Mouse (Mus musculus) neural tube, embryonic 10.5 days (tissue): Measurements from ENCODE around the gene Spty2d1.
A peak's percentile ranks its signal among the peaks of the same experiment; 100 is the strongest.

ENCODE experiments used
- DNase-seq: peaks from one replicate; pipeline ENCODE4 v3.0.0-alpha.2; 2017; ENCODE audit warnings: low spot score; ENCODE audit errors: extremely low spot score

Spty2d1 gene

DNA sequence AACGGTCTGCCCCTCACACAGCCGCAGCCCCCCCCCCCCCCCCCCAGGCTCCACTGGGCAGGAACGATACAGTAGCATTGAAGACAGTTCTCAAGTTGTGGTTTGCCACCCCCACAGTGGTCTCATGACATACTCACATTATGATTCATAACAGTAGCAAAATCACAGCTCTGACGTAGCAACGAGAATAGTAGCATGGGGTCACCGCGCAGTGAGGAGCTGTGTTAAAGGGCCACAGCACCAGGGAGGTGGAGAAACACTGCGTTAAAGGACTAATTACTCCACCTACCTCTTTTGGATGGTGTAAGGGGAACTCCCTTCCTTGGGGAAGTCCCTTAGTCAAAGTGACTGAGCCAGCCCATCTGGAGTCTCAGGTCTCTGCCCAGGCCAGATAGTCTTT lies 14.3 kb upstream of the Spty2d1 start:
- DNase-seq: no peak

DNA sequence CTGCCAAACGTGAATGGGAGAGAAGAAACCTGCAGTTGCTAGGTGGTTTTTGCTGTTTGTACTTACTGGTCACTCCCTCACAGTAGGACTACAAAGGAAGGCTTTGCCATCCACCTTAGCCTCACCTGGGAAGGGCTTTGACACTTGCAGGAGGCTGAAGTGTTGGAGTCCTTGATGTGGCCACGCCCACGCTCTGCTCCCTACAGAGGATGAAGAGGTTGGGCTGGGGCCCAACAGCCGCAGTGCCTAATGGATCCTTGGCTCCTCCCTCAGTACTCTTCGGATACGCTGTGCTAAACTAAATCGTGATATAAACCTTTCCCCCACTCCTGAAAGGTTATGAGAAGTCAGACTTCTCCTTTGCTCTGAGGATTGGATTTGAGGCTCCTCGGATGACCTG lies 12.7 kb upstream of the Spty2d1 start:
- DNase-seq: no peak

DNA sequence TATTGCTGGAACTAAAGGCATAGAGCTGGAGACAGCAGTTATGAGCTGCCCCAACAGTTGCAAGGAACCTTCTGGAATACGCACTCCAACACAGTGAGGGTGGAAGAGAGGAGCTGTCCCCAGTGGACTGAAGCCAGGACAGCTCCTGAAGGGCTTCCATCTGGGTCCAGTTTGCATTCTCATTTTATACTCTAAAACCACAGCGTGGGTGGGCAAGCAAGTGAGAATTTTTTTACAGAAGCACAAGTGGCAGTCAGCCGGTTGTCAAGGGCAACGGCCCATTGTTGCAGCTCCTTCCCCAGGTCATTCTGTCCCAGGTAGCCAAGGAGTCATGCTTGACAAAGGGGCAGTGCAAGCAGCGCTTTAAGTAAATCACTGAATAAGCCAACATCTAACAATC lies 11.4 kb upstream of the Spty2d1 start:
- DNase-seq: no peak

DNA sequence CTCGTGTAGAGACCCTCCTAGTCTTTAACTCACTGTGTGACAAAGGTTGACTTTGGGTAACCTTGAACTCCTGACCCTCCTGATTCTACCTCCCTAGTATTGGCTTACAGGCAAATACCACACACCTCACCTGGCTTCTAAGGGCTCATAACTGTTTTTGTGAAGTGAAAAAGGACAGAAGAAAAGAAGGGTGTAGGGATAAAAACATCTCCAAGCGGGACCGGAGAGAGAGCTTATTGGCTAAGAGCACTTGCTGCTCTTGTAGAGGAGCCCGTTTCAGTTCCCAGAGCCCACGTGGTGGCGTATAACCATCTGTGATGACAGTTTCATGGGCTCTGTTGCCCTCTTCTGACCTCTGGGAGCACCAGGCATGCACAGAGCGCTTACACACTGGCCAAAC lies 8.9 kb upstream of the Spty2d1 start:
- no peak for DNase-seq

DNA sequence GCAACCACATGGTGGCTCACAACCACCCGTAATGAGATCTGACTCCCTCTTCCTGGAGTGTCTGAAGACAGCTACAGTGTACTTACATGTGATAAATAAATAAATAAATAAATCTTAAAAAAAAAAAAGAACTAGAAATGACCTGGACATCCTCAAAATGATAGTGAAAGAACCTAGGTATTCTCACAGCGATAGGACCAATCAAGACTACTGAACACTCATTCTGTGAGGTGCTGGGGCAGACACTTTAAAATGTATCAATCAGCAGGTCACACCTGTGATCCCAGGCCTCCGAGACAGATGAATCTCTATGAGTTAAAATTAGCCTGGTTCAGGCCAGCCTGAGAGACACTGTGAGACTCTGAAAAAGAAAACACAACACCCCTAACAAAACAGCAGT lies 8.4 kb upstream of the Spty2d1 start:
- no peak for DNase-seq

DNA sequence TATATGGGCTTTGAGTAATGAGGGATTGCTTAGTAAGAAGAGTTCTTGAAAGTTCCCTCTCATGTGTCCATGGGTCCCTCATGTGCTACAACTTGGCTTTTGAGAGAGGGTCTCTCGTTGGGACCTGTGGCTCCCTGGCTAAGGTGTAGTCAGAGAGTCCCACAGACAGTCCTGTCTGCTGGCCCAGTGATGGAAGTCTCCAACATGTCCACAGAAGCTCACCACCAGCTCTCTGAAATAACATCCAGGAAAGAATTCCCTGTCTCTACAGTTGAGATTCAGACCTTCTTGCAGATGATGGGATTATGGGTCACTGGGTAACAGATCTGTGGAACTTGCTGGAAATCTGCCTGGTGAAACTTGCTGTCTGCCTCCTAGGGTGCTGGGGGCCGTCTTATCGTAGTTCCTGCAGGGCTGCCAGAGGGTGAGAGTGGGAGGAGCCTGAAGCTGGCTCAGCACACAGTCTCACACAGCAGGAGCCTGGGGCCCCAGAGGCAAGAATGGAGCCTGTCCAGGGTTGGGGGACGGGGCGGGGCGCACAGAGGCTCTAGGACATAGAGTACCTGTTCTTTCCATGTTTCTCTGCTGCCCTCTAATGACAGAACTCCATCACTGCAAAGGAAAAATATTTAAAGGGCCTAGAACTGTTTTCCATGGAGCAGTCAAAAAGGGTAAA lies 7.3 kb upstream of the Spty2d1 start:
- DNase-seq: peak; percentile 70

DNA sequence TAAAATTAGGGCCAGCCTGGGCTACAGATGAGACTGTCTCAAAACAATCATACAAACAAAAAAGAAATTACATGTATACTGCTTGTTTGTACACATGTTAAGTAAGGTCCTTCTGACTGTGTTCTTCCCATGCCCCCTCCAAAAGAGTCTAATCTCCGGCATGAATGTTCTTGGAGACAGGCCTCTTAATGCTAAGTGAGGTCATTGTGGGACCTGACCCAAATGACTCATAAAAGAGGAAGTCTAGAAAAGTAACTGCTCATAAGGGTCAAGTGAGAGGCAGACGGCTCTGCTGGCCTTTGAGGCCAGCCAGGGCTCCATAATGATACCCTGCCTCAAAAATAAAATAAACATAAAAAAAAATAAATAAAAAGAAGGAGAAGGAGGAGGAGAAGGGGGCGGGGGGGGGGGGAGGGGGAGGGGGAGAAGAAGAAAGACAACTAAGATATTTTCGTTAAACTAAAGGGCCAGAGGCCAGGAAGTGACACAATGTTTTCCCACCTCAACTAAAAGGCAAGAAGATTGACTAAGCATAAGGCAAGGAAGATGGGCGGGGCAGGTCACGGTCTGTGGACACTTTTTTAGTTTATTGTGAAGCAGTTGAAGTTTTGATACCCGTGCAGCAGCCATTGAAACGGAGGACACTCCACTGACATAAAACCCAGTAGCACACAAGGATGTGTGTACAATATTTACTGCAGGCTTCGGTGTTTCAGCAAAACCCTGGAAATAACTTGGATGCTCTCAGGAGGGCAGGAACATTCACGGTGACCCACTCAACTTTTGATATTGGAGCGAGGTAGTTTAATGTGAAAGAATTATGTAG lies 6.6 kb upstream of the Spty2d1 start:
- DNase-seq: no peak

DNA sequence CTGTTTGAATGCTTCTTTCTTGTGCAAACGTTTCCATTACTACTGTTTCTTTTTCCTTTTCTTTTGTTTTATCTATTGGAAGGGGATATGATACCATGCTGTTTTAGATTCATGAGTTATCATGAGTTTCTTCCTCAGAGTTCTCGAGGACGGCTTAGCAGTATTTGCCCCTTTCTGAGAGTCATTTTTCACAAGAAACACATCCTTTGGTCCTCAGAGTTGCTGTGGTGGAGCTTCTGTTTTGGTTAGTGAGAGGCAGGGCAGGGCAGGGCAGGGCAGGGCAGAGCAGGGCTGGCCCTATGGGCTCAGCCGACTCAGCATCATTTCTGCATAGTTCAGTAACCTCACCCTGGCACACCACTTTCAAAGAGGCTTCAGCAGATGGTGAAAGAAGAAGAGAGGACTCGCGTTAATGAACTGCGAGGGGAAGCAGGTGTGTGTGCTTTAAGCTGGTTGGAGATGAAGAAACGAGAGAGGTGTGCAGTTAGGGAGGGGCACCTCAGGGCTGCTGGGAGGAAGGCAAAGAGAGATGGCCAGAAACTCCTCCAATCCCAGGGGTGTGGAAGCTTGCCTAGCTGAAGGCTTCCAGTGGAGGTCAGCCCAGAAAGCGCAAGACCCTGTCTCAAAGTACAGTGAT lies 5.0 kb upstream of the Spty2d1 start:
- no peak for DNase-seq

DNA sequence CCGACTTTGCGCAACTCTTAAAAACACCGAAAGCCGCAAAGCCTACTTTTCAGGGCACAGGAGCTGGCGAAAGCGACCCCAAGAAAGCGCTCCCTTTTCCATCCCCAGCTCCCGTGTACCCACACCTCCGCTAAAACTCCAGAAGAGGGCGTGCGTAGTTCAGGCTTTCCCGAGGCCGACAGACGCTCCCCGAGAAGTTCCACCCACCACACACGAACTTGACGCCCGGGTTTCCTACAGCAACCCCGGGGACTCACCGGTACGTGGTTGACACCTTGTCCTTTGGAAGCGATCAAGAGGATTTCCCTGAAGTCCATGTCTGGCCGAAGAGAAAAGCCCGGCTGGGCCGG lies 418 bp downstream of the Spty2d1 start:
- no peak for DNase-seq

DNA sequence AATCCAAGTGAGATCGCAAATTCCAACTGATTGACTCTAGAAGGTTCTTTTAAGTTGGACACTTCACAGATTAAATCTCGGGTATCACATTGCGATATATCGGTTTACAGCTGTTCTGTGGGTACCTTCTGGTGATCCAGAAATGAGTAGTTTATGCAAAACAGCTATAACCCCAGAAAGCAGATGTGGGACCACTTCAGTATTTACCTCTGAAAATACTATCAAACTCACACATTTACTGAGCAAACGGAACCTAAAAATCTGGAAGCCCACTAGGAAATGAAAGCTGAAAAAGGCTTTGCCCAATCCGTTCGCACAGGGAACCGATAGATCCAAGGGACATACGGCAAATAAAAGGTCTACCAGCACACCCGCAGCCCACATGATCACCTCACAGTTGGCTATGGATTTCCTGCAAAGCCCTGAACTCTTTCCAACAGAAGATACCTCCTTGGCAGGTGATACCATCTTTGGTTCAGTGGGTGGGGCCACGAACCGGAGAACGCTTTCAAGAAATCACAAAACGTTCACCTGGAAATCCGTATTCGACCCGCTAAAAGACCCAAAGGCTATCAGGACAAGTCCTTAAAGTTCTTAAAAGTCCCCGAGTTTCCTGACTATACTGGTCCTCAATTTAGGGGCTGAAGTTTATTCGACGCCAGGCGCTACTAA lies 966 bp downstream of the Spty2d1 start:
- no peak for DNase-seq

DNA sequence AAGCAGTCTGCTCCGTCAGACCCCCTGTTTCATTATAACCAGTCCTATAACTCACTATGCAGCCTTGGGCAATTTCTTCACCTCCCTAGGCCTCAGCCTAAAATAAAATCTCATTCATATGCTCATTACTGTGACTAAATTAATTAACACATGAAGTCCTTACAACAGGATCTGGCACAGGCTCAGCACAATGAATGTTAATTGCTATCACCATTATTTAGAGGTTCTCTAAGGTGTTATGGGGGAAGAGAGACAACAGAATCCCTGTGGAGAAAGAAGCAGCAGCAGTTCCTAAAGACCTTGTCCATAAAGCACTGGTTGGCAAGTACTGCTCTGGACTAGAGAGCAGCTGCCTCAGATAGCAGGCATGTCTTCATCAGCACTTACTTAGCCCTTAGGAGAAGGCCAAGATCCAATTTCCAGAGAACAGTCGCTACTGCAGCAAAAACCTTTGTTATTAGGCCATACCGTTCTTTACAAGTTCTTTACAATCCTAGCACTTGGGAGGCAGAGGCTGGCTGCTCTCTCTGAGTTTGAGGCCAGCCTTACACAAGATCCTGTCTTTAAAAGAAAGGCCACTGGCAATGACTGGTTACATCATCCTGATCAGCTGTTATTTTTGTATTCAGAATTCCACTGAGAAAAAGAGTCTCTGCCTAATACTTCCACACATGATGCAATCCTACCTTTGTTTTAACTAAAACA lies 4.6 kb downstream of the Spty2d1 start:
- no peak for DNase-seq

DNA sequence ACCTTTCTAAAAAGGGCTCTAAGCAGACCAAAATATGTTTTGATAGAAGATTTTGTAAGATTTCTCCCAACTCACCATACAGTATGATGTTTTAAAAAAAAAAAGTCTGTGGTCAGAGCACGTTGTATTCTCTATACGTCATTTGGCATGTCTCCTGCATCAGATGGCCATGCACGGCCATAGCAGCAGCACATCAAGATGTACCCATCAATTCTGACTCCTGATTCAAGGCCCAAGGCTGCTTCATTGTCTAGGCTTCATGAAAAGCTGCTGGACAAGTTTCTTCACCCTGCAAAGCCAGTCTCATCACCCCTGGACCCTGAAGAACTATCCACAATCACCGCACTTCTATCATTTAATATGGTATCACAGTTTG lies 6.3 kb downstream of the Spty2d1 start:
- no peak for DNase-seq

DNA sequence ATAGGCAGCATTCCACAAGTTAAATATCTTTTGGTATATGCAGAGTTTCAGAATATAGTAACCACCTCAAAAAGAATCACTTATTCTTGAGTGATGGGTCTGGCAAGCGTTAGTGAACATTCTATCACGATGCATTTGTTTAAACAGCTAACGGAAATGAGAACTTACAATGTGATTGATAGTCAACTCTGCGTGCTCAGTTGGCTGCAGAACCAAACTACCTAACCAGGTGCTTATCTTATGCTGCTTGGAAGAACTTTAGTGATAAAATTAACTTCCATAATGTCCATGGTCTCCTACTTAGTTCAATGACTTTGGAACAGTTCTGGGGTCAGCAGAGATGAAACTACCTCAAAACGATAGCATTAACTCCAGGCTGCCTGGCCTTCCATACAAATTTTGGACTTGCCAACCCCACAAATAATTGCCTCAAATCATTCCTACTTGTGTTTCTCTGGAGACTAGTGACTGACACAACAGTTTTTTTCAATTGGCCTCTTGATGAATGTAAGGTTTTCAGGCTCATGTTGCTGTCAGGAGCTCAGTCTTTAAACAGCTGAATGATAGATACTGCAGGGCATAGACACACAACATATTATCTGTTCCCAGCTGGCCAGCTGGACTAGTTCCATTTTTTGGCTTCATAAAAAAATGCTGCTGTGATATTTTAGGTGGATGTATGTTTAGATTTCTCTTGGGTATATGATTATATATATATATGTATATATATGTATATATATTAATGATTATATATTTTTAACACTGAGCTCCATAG lies 6.9 kb downstream of the Spty2d1 start:
- DNase-seq: no peak

DNA sequence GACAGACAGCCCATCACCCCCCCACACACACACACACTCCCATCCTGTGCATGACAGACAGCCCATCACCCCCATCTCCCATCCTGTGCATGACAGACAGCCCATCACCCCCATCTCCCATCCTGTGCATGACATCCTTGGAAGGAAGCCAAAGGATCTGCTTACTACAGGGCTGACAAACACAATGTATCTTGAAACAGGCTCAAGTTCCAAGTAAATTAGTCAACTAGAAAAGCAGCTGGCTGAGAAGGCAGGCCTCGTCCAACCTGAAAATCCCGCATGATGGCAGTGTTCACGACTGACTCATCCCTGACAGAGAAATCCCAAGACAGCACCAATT lies 7.6 kb downstream of the Spty2d1 start:
- no peak for DNase-seq

DNA sequence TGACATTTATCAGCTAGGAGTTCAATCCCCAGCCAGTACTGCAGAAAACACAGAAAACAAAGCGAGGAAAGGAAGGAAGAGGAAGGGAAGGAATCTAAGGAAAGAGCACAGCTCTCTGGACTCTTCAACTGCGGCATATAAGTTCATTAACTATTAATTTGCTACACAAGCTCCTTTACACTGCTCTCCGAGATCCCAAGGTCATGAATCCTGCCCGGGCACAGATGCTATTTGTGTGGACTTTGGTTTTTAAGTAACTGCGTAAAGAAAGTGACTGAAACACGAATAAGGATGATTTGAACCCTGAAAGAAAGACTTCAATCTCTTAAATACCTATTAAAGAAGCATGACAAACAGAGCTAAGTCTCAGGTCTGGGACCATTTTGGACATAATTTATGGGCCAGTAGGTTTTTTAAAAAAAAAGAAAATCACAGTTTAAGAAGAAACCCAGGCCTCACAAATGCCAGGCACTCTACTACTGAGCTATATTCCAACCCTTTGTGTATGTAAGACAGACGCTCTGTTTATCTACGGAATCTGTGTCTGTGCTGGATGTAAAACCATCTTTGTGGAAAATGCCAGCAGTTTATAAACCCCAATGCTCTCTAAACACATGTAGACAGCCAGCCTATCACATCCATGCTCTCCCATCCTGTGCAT lies 8.1 kb downstream of the Spty2d1 start:
- DNase-seq: no peak

DNA sequence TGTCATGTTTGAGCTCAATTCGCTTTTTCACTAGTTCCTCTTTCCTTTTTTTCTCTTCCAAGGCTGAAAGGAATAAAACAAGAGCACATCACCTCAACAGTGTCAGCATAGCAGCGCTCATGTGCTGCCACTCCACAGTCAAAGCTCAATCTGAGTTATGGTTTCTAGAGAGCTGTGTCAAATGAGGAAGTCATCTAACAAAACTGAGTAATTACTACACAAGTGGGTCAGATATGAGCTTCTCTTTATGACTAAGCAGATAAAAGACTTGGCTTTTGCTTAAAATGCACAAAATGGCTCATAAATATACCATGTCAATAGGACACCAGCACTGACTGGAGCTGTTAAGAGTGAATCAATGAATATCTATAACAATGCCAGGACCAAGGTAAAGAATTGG lies 9.3 kb downstream of the Spty2d1 start:
- DNase-seq: no peak

DNA sequence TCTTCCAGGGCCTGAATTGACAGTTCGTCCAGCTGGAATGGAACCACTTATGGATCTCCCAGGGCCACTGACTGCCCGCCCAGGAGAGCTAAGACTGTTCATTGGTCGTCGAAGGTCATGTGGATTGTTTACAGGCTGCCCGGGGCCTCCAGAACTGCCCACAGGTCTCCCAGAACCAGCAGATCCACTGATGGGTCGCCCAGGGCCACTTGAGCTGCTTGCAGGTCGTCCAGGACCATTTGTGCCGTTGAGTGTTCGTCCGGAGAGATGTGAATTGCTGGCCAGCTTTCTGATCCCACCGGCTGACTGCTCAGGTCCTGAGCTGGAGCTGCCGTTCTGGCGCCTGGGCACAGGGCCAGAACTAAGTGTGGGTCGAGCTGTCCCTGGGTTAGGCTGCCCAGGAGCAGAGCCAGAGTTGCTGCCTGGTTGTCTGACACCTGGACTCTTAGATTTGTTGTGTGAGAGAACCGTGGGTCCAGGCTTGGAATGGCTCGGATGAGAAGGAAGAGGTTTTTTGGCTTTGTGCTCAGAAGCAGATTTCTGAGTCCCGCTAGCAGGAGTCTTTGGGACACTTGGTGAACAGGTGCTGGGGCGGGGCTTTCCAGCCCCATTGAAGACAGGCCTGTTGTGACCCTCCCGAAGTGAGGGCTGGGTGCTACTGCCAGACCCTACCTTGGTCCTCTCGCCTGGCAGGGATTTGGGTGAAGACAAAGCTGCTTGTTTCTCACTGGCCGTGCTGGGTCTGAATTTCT lies 10.4 kb downstream of the Spty2d1 start:
- DNase-seq: no peak

DNA sequence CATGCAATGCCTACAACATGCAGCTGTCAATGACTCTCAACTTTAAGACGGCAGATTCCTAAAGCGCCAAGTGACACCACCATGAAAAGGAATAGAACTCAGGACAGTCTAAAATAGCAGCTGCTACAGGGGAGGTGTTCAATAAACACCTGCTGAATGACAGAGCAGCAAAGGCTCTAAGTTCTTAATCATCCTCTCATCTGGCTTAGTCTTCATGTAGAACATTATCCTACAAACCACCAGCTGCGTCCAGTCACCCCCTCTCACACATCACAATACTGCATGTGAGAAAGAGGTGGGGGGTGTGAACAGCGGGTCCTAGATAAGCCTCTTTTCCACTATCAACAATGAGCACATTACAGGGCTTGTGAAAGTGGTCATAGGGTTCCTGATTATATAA lies 11.2 kb downstream of the Spty2d1 start:
- DNase-seq: no peak

DNA sequence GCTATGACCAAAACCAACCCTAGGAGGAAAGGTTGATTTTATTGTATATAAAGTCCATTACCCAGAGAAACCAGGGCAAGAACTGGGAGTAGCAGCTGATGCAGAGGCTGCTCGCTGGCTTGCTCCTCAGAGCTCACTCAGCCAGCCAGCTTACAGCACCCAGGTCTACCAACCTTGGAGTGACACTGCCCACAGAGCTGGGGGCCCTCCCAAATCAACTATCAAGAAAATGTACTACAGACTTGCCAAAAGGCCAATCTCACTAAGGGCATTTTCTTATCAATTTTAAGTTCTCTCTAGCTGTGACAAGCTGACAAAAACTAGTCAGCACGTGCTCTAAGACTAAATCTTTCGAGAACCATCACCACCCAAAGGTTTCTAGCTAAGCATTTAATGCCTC lies 12.7 kb downstream of the Spty2d1 start:
- no peak for DNase-seq

DNA sequence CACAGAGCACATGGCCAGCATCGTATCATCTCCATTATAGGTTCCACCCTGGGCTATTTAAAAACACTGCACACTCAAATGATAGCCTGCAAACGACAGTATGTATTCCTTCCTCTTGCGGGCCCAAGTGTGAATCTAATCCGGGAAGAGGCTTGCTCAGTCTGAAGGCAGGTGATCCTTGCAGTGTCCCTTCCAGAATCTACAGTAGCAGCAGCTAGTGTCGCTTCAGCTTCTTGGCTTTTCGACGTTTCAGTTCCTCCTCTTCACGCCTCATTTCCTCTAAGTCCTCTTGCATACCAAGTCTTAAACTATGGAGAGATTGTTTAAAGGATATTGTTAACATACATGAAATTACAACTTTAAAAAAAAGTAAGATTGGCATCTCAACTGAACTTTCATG lies 15.1 kb downstream of the Spty2d1 start:
- DNase-seq: no peak
